Mouse (Mus musculus): ENCODE results near the gene Cbx5. TPM values are rescaled to one million over a fixed set of nuclear protein-coding genes. Genes with fewer than 3 reads are reported as not detected.
A peak's percentile ranks its signal among the peaks of the same experiment; 100 is the strongest.

Gene Cbx5
- polyA plus RNA-seq, 1 experiment from 2014 or later, result 26.8 TPM

DNA sequence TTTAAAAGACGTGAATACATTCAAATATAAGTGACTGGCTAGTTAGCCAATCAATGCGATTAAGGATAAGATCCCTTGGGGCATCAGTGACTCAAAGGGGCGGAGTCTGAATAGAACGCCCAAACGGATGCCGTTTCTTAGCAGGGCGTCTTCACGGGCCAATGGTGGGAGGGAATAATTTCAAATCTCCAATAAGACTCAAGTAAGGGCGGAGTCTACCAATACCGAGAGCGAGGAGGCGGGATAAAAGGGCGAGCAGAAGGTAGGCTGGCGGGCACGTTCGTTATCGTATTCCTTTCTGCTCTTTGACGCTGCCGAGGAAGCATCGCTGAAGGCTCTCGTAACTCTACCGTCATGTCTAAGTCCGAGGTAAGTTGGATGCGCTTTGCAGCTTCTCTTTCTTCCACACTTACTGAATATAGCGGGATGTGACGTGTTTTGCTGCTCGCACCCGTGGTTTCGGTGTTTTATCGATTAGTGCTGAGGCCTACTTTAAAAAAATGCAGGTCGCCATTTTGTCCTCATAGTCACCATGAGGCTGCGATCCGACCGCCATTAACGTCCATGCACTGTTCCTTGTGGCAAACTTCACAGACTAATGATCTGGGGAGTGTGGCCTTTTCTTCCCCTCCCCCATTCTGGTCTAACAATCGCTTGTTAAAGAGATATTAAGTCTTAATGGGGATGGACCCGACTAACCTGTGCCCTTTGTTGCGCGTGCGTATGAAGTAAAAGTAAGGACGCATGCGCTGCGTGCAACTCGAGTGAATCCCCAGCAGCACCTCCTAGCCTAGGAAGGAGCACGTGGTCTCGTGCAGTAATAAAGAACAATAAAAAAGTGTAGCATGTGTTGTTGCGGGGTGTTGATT, 778 bp upstream of the Cbx5 start, which contains the start of gene Hnrnpa1:
Hnrnpa1 (plus strand) TSS at position 273 of the 869 bp plus-strand sequence.
- H3K27ac ChIP-seq (replicated peaks), result peak within 1 kb of the TSS; percentile 96
- no peaks in the 10 kb centered on the region for H3K27me3 ChIP-seq (ENCODE audit: control insufficient read depth, insufficient read depth, low read length)
- peak within 1 kb of the TSS; percentile 76 for H3K9ac ChIP-seq (ENCODE audit: low read length)
- H3K4me1 ChIP-seq (replicated peaks; ENCODE audit: control insufficient read depth, insufficient read depth), result no peaks in the 10 kb centered on the region
- no peaks in the 10 kb centered on the region for H3K9me3 ChIP-seq (ENCODE audit: control insufficient read depth, low read length)
- peak; percentile 93 for DNase-seq (ENCODE audit: low spot score)
- peak within 1 kb of the TSS; percentile 61 for H3K4me2 ChIP-seq (replicated peaks; ENCODE audit: low read depth)
- peak; percentile 93 for ATAC-seq (ENCODE audit: low FRiP score, low TSS enrichment)
- H3K4me3 ChIP-seq (ENCODE audit: low read depth, low read length), result peak within 1 kb of the TSS; percentile 71
- peaks cover 9% of the 10 kb centered on the region; the same call in 1 of the 2 replicates for H3K36me3 ChIP-seq (ENCODE audit: control insufficient read depth, insufficient read depth, low read length)
- no peak for TF ChIP-seq CTCF (IDR thresholded peaks at IDR 0.05; ENCODE audit: low read depth)
- peak; percentile 36 for TF ChIP-seq EP300 (optimal IDR thresholded peaks at IDR 0.05)
- under 1% methylated on average over 47 of the region's 47 CpGs for WGBS

DNA sequence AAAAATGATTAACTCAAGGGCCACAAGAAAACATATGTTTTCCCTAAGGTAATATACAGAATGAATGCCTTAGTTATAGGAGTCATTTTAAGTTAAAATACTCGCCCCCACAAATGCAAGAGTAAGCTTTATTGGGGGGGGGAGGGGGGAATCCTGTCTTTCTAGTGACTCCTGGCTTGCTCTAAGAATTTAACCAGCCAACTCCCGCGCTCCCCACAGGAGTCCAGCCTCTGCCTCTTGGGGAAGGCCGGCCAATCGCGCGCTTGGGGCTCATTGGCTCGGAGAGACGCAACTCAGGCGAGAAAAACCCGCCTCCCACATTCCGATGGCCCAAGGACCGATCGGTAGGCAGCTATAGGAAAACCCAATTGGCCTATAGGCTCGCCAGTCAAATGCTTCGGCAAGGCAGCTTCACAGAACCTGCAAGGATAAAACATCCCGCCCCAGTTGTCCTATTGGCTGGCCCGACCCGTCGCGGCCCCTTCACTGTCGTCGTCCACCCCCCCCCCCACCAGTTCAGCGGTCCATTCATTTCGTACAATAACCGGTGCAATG, 409 bp downstream of the Cbx5 start:
- Histone ChIP-seq H3K27me3 (ENCODE audit: control insufficient read depth, insufficient read depth, low read length) (no peaks in the 10 kb centered on the region), H3K9ac (ENCODE audit: low read length) (peak overlapping the region; percentile 56), H3K27ac (replicated peaks) (peak overlapping the region; percentile 96), H3K4me1 (replicated peaks; ENCODE audit: control insufficient read depth, insufficient read depth) (no peaks in the 10 kb centered on the region), H3K36me3 (ENCODE audit: control insufficient read depth, insufficient read depth, low read length) (peaks cover 8% of the 10 kb centered on the region; the same call in 1 of the 2 replicates), H3K4me3 (ENCODE audit: low read depth, low read length) (peak overlapping the region; percentile 71), H3K4me2 (replicated peaks; ENCODE audit: low read depth) (peak overlapping the region; percentile 53), H3K9me3 (ENCODE audit: control insufficient read depth, low read length) (no peaks in the 10 kb centered on the region)
- WGBS, result under 1% methylated on average over 26 of the region's 26 CpGs
- DNase-seq (ENCODE audit: low spot score) (peak; percentile 95), ATAC-seq (ENCODE audit: low FRiP score, low TSS enrichment) (peak; percentile 91)
- no peak for TF ChIP-seq EP300 (optimal IDR thresholded peaks at IDR 0.05)
- no peak for TF ChIP-seq CTCF (IDR thresholded peaks at IDR 0.05; ENCODE audit: low read depth)

DNA sequence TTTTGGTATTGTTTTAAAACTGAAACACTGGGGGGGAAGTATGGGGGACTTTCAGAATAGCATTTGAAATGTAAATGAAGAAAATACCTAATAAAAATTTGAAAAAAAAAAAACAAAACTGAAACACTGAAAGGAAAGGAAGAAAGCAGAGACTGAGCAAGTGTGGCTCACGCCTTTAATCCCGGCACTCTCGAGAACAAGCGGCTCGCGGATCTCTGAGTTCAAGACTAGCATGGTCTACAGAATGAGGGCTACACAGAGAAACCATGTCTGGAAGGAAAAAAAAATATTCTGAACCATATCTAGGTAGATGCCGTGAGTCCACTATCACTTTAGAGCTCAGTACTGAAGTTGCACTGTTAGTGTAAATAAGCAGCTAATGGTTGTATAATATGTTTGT, 2.3 kb downstream of the Cbx5 start:
- Histone ChIP-seq H3K9me3 (ENCODE audit: control insufficient read depth, low read length) (no peaks in the 10 kb centered on the region), H3K4me3 (ENCODE audit: low read depth, low read length) (no peak overlapping the region), H3K27me3 (ENCODE audit: control insufficient read depth, insufficient read depth, low read length) (no peaks in the 10 kb centered on the region), H3K4me1 (replicated peaks; ENCODE audit: control insufficient read depth, insufficient read depth) (no peaks in the 10 kb centered on the region), H3K9ac (ENCODE audit: low read length) (no peak overlapping the region), H3K36me3 (ENCODE audit: control insufficient read depth, insufficient read depth, low read length) (no peaks in the 10 kb centered on the region), H3K4me2 (replicated peaks; ENCODE audit: low read depth) (no peak overlapping the region), H3K27ac (replicated peaks) (no peak overlapping the region)
- ATAC-seq (ENCODE audit: low FRiP score, low TSS enrichment), result no peak
- TF ChIP-seq CTCF (IDR thresholded peaks at IDR 0.05; ENCODE audit: low read depth), result no peak
- TF ChIP-seq EP300 (optimal IDR thresholded peaks at IDR 0.05), result no peak
- DNase-seq (ENCODE audit: low spot score), result no peak
- 85% methylated on average over 7 of the region's 7 CpGs for WGBS

DNA sequence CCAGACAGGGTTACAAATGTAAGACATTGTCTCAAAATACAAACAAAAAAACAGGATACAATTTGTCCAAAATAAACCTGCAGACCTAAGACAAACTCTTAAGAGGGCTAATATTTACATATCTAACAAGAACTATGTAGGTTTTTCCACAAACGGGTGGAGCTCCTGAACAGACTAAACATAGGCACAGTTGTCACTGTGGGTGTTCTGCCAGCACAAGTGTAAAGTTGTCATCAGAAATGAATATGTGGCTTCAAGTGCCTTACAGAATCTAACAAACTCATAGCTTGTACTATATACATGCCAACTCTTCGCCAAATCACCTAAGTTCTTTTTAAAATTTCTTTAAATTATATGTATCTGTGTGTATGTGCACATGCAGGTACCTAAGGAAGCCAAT, 6.5 kb downstream of the Cbx5 start:
- no peak for DNase-seq (ENCODE audit: low spot score)
- WGBS, result 61% methylated on average over 2 of the region's 2 CpGs

DNA sequence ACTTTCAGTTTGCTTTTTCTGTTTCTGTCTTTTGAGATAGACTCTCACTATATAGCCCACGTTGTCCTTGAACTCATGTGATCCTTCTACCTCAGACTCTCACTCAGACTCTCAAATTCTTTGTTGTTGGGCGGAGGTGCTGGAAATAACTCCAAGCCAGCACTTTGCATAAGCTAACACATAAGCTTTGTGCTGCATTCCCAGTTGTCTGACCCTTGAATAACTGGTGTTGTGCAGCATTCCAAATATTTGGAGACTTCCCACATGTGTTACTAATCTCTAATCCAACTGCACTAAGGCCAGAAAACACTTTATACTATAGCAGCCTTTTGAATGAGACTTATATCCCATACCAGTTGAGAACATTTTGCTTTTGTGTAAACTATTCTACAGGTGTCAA, 10.7 kb downstream of the Cbx5 start:
- no peak; the same call in 1 of the 2 replicates for ATAC-seq (ENCODE audit: low FRiP score, low TSS enrichment)
- Histone ChIP-seq H3K27me3 (ENCODE audit: control insufficient read depth, insufficient read depth, low read length) (no peaks in the 10 kb centered on the region), H3K4me3 (ENCODE audit: low read depth, low read length) (no peak overlapping the region), H3K4me1 (replicated peaks; ENCODE audit: control insufficient read depth, insufficient read depth) (no peaks in the 10 kb centered on the region), H3K27ac (replicated peaks) (0 out of 2 replicates have a peak overlapping the region, but pooled peaks have one; percentile 9), H3K4me2 (replicated peaks; ENCODE audit: low read depth) (no peak overlapping the region), H3K36me3 (ENCODE audit: control insufficient read depth, insufficient read depth, low read length) (no peaks in the 10 kb centered on the region), H3K9me3 (ENCODE audit: control insufficient read depth, low read length) (no peaks in the 10 kb centered on the region), H3K9ac (ENCODE audit: low read length) (no peak overlapping the region)
- TF ChIP-seq EP300 (optimal IDR thresholded peaks at IDR 0.05) (no peak), CTCF (IDR thresholded peaks at IDR 0.05; ENCODE audit: low read depth) (no peak)
- 40% methylated on average over 2 of the region's 2 CpGs for WGBS
- DNase-seq (ENCODE audit: low spot score), result no peak

More for the DNA sequence above, 6.5 kb downstream of the Cbx5 start:
- ATAC-seq (ENCODE audit: low FRiP score, low TSS enrichment), result no peak
- no peak overlapping the region for H3K27ac ChIP-seq (replicated peaks)
- H3K27me3 ChIP-seq (ENCODE audit: control insufficient read depth, insufficient read depth, low read length), result no peaks in the 10 kb centered on the region
- no peak overlapping the region for H3K4me3 ChIP-seq (ENCODE audit: low read depth, low read length)
- no peak overlapping the region for H3K4me2 ChIP-seq (replicated peaks; ENCODE audit: low read depth)
- no peaks in the 10 kb centered on the region for H3K9me3 ChIP-seq (ENCODE audit: control insufficient read depth, low read length)
- TF ChIP-seq CTCF (IDR thresholded peaks at IDR 0.05; ENCODE audit: low read depth), result no peak
- TF ChIP-seq EP300 (optimal IDR thresholded peaks at IDR 0.05), result no peak
- no peaks in the 10 kb centered on the region for H3K4me1 ChIP-seq (replicated peaks; ENCODE audit: control insufficient read depth, insufficient read depth)
- no peak overlapping the region for H3K9ac ChIP-seq (ENCODE audit: low read length)
- no peaks in the 10 kb centered on the region for H3K36me3 ChIP-seq (ENCODE audit: control insufficient read depth, insufficient read depth, low read length)

DNA sequence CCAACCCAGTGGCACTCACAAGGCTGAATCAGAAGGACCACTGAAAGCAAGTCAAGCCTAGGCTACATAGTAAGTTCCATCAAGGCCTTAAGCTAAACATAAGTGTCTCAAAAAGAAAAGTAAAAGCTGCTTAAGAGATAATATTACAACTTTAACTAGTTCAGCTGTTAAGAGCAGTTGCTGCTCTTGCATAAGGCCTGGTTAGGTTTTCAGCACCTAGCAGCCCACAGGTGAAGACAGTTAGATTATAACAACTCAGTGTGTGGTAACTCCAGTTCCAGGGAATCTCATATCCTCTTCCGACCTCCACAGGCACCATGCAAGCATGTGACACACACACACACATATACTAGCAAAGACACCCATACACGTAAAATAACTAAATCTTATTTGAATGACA, 12.0 kb downstream of the Cbx5 start:
- no peak for ATAC-seq (ENCODE audit: low FRiP score, low TSS enrichment)
- Histone ChIP-seq H3K27me3 (ENCODE audit: control insufficient read depth, insufficient read depth, low read length) (no peaks in the 10 kb centered on the region), H3K4me2 (replicated peaks; ENCODE audit: low read depth) (no peak overlapping the region), H3K36me3 (ENCODE audit: control insufficient read depth, insufficient read depth, low read length) (no peaks in the 10 kb centered on the region), H3K27ac (replicated peaks) (peak overlapping the region; percentile 40; the same call in 1 of the 2 replicates), H3K4me3 (ENCODE audit: low read depth, low read length) (no peak overlapping the region), H3K9ac (ENCODE audit: low read length) (no peak overlapping the region), H3K9me3 (ENCODE audit: control insufficient read depth, low read length) (no peaks in the 10 kb centered on the region), H3K4me1 (replicated peaks; ENCODE audit: control insufficient read depth, insufficient read depth) (no peaks in the 10 kb centered on the region)
- no peak for DNase-seq (ENCODE audit: low spot score)
- WGBS, result 59% methylated on average over 2 of the region's 2 CpGs
- no peak for TF ChIP-seq CTCF (IDR thresholded peaks at IDR 0.05; ENCODE audit: low read depth)
- TF ChIP-seq EP300 (optimal IDR thresholded peaks at IDR 0.05), result no peak

All from stomach, postnatal 0 days (tissue).